Mouse (Mus musculus) bone marrow, adult 2 months (tissue): Measurements from ENCODE around the gene Ninj2. TPM values are rescaled to one million over a fixed set of nuclear protein-coding genes. Genes with fewer than 3 reads are reported as not detected.

ENCODE experiments used
- H3K27ac ChIP-seq: fragments of 200-500 bp; 2 replicates; pipeline ENCODE4 v1.5.1; 2012; ENCODE audit warnings: low read depth, mild to moderate bottlenecking, control low read depth, inconsistent platforms, low read length; ENCODE audit not compliant: control insufficient read depth, poor library complexity, insufficient read depth
- H3K4me1 ChIP-seq: fragments of 200-500 bp; 2 replicates; pipeline ENCODE4 v1.6.1; 2011; ENCODE audit warnings: low read length; ENCODE audit not compliant: control insufficient read depth, insufficient read depth
- H3K4me3 ChIP-seq: fragments of 200-500 bp; replicated peaks from 2 replicates; pipeline ENCODE3; 2011; ENCODE audit warnings: mild to moderate bottlenecking, low read depth, low read length, control low read depth; ENCODE audit not compliant: control insufficient read depth
- CTCF ChIP-seq: fragments of 200-500 bp; IDR thresholded peaks from 2 replicates; pipeline ENCODE4 v1.5.1; 2011; ENCODE audit warnings: low read length, control low read depth; ENCODE audit not compliant: control insufficient read depth, insufficient read depth
- POLR2A ChIP-seq: fragments of 200-500 bp; IDR thresholded peaks from 2 replicates; pipeline ENCODE4 v1.6.1; 2011; ENCODE audit warnings: low read depth, mild to moderate bottlenecking, control low read depth, low read length, borderline replicate concordance; ENCODE audit not compliant: control insufficient read depth
- WGBS: fragments of 180-500 bp; shearing (Covaris S2); methylation state at CpG from one replicate; pipeline ENCODE4 v1.1.7; 2018; 5-methylcytosine and 5-hydroxymethylcytosine counted together
- polyA plus RNA-seq: library from polyadenylated mRNA; stranded (reverse); fragments of >200 nt; gene quantifications from 2 replicates; pipeline ENCODE4 v1.2.4, GENCODE M21; 2011; ENCODE audit warnings: low replicate concordance; ENCODE audit not compliant: missing spikeins, insufficient read depth, insufficient read length

Gene Ninj2
- polyA plus RNA-seq, 1 experiment = not detected

GRCm38 (mm10) chr6:120241453-120241852 is 148.3 kb downstream of the Ninj2 start:
- no peak for TF ChIP-seq CTCF
- no peak for TF ChIP-seq POLR2A
- WGBS = 85% methylated on average over 12 of the region's 12 CpGs
- Histone ChIP-seq H3K4me3 (no peak overlapping the region), H3K27ac (no peak overlapping the region), H3K4me1 (no peaks in the 10 kb centered on the region)

GRCm38 (mm10) chr6:120242530-120242929 is 149.4 kb downstream of the Ninj2 start:
- WGBS = 86% methylated on average over 8 of the region's 8 CpGs
- H3K4me1 ChIP-seq = no peaks in the 10 kb centered on the region

GRCm38 (mm10) chr6:120243250-120243649 is 150.1 kb downstream of the Ninj2 start:
- H3K4me1 ChIP-seq = no peaks in the 10 kb centered on the region
- no peak overlapping the region for H3K27ac ChIP-seq
- WGBS = 69% methylated on average over 8 of the region's 8 CpGs
- TF ChIP-seq POLR2A = no peak
- no peak for TF ChIP-seq CTCF
- H3K4me3 ChIP-seq = no peak overlapping the region

More at GRCm38 (mm10) chr6:120242530-120242929, 149.4 kb downstream of the Ninj2 start:
- H3K4me3 ChIP-seq = no peak overlapping the region
- TF ChIP-seq POLR2A (no peak), CTCF (no peak)
- no peak overlapping the region for H3K27ac ChIP-seq

- WGBS = 74% methylated on average over 5 of the region's 5 CpGs
- Histone ChIP-seq H3K27ac (no peak overlapping the region), H3K4me3 (no peak overlapping the region), H3K4me1 (no peaks in the 10 kb centered on the region)
- TF ChIP-seq POLR2A (no peak), CTCF (no peak)
Measured at GRCm38 (mm10) chr6:120246676-120247075, 153.5 kb downstream of the Ninj2 start.

GRCm38 (mm10) chr6:120249831-120250230 is 156.7 kb downstream of the Ninj2 start:
- no peak for TF ChIP-seq CTCF
- H3K4me1 ChIP-seq = no peaks in the 10 kb centered on the region
- no peak overlapping the region for H3K4me3 ChIP-seq
- H3K27ac ChIP-seq = no peak overlapping the region
- WGBS = 73% methylated on average over 5 of the region's 5 CpGs

Other genes with a start within 250 kb of the Ninj2 start
- gene Erc1, start 245.2 kb upstream of the Ninj2 start, polyA plus RNA-seq = 7.3 and 9.8 TPM in 2 replicates
- 10.4 and 25.2 TPM in 2 replicates for gene Rad52, start 190.7 kb upstream of the Ninj2 start, polyA plus RNA-seq
- 113 and 131 TPM in 2 replicates for gene Wnk1, start 54.7 kb upstream of the Ninj2 start, polyA plus RNA-seq
- not detected in 2 replicates for gene D330020A13Rik, start 201.0 kb downstream of the Ninj2 start, polyA plus RNA-seq
- 1.0 TPM in 1 of 2 replicates, not detected in the other for gene B4galnt3, start 201.2 kb downstream of the Ninj2 start, polyA plus RNA-seq